Mouse (Mus musculus) cerebellum, postnatal 4 days (tissue): ENCODE measurements around the gene Cyren.

ENCODE experiments used
- DNase-seq, 2 experiments: peaks; one replicate each; pipeline ENCODE4 v3.0.0; 2022; ENCODE audit warnings: low spot score in 2 of 2, mixed read lengths in 1 of 2

Gene Cyren

DNA sequence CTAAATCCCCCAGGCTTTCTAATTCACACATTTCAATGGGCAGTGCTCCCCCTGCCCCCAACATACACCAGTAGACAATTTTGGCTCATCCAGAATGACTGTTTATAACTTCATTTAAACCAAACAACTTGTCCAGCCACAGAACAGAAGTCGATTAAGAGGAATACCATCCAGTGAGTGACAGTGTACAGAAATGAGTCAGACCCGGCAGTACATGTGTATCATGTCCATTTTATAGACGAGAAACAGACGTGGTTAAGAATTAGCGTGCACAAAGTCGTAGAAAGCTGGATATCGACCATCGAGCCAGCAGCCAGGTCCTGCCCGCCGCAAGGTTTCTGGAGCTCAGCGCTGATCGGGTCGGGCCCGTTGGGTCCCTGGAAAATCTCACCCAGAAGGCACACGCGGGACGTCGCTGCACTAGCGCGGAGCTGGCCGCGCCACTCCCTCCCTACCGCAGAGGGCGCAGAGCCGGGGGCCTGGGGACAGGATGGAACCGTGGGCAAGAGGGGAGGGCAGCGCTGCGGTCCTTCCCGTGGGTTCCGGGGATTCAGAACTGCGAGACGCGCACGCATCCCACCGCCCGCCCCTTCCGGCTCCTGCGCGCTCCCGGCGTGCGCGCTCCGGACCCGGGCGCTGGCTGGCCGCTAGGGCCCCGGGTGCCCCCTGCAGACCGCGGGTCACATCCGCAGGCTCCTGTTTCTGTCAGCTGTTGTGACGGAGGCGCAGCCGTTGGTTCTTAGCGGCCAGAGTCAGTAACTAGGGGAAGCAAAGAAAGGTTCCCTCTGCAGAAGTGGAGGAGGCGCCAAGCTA lies at the start of gene Cyren:
Cyren (minus strand) TSS at position 552 of the 813 bp plus-strand sequence.
- peak; percentile 83 to 94 for DNase-seq

DNA sequence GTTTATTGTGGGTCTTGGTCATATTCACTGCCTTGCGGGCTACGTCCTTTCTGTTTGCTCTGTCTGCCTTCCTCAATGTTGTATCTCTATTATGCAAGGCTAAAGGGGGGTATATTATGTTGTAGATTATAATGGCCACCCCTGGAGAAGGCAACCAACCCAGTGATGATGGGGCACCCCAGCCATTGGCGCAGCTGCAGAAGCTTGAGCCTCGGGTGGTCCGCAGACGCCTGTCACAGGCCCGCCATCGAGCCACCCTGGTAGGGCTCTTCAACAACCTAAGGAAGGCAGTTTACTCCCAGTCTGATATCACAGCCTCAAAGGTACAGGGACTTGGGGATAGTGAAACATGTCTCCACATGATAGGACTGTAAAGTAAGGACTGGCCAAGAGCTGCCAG lies 49.7 kb upstream of the Cyren start:
- DNase-seq = no peak

DNA sequence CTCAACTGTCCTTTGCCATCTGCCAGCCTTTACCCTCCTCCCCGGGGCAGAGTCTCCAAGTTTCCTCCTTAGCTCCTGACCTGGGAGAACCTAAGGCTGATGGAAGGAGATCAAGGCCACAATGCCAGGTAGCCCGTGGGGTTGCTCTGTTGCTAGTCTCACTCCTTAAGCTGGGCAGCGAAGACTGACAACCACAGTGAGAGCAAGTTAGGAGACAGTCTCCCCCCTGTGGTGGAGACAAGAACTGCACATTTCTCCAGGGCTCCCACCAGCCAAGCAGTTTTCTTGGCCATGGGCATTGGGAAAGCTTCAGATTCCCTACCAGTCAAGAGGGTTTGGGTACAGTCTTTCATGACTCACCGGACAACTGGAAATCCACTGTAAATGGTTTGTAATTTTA lies 49.3 kb upstream of the Cyren start:
- peak; percentile 49 to 71 for DNase-seq

DNA sequence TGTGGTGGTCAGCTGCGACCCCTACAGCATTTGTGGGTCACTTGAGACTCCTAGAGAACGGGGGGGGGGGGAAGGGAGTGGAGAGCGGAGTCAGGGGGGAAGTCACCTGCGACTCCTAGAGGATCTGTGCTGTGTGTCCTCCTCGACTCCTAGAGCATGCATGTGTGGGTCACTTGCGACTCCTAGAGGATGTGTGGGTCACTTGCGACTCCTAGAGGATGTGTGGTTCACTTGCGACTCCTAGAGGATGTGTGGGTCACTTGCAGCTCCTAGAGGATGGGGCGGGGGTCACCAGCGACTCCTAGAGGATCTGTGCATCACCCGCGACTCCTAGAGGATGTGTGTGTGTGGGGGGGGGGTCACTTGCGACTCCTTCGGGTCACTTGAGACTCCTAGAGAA lies 44.1 kb upstream of the Cyren start:
- DNase-seq = peak in 1 of 2 experiments; percentile 24

DNA sequence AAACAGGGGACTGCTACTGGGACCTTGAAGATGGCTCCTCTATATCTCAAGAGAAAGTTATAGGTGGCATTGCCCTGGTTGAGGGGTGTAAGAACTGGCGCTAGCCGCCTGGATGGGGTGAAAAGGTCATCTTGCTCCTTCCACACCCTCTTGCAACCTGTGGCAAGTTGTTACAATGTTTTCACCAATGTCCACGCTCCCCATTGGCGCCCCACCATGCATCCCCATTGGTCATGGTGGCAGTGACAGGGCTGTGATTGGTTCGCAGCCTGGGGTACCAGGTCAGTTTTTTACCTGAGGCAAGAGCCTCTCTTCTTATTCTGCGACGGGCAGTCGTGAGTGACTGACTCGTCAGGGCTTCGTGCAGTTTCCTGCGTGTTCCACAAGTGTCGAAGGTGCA lies 42.8 kb upstream of the Cyren start:
- no peak for DNase-seq

DNA sequence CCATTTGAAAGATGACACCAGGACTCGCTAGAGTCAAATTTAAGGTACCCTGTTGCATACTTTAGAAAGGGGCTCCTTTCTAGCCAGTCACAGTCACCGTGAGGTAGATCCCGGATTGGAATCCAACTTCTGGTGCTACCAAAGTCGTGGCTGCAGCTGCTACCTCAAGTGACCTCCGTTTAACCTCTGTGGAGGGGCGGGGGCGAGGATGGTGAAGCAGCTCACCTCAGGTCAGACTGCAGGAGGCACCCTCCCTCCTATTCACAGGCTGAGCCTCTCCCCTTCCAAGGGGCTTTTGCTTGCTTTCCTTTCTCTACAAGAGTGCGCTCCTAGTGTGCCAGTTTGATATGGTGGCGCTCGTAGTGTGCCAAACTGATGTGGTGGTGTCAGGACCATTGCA lies 42.1 kb upstream of the Cyren start, which contains the start of gene Stra8:
Stra8 (plus strand) TSS at position 208 of the 400 bp plus-strand sequence.
- no peak for DNase-seq

DNA sequence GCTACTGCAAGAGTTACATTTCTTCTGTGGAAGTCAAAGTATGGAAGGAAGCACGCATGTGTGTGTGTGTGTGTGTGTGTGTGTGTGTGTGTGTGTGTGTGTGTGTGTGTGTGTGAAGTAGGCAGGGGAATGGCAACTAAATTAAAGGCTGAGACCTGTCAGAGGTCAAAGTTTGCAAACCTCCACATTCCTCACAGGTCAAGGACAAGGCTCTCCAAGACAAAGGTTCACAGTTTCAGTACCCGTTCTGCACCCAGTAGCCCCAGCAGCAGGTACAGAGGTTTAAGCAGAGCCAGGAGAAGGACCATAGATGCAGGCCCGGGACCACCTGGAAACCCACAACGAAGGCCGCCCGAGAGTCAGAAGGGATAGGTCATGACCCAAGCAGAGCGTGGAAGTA lies 41.3 kb upstream of the Cyren start:
- no peak for DNase-seq

DNA sequence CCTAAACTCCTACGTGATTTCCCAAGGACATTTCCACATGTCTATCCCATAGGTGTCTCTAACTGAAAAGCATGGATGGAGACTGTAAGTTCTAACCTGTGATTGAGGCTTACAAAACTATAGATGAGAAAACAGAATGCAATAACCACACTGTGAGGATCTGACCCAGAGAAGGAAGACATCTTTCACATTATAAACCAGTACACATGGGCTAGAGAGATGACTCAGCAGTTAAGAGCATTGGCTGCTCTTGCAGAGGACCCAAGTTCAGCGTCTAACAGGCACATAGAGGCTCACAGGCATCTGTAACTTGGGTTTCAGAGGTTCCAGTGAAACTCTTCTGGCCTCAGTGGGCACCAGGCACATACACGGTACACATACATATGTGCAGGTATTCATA lies 36.6 kb upstream of the Cyren start:
- DNase-seq = no peak

DNA sequence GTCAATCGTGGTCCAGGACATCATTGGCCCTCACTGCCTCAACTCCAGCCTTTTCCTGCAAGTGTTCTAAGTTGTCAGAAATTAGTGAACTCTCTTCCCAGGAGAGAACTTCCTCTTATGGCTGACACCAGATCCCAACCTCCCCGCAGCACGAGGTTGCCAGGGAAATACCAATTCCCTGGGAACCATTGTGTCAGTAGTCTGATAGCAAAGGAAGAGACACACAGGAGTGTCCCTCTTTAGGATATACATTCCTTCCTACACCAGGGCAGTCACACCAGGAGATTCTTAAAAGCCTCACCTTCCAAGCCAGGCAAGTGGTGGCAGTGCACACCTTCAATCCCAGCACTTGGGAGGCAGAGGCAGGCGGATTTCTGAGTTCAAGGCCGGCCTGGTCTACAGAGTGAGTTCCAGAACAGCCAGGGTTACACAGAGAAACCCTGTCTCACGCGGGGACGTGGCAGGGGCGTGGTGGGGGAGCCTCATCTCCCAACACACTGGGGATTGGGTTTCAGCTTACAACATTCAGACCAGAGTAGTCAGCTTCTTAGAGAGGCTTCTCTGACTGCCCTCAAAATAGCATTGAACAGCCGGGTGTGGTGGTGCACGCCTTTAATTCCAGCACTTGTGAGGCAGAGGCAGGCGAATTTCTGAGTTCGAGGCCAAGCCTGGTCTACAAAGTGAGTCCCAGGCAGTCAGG lies 35.6 kb upstream of the Cyren start:
- no peak for DNase-seq

DNA sequence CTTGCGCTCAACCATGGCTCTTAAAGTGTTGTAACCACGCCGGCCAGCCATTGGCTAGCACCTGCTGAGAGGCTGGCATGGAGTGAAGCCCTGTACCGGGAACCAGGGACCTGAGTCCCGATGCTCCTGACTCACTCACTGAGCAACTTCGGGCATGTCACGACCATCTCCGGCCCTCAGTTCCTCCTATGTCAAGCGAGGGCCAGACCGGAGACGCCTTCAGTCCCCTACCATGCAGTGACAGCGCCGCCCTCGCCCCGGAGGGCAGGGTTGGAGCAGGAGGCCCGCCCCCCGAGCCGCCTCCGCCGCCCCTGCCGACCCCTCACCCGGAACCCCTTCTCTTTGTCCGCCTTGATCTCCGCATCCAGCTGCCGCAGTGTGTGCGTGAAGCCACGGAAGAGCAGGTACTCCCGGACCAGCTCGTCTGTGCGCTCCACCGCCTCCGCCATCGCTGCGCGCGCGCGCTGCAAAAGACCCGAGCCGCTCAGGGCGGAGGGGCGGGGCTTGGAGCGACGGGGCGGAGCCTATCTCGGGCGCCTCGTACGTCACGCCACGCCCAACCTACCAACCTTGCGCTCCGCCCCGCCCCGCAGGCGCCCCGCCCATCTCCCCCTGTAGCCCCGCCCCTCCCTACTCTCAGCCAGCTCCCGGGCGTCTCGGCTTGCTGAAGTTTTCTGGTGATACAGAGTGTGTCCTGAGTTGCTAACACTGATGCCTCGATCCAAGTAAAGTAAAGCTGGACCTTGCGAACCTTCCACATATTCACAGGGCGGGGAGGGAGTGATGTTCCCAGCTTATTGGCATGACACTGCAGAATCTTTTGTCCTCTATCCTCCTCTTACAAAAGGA lies 32.7 kb upstream of the Cyren start, which contains the start of gene Wdr91:
Wdr91 (minus strand) TSS at position 506 of the 849 bp plus-strand sequence.
- peak; percentile 91 to 96 for DNase-seq

DNA sequence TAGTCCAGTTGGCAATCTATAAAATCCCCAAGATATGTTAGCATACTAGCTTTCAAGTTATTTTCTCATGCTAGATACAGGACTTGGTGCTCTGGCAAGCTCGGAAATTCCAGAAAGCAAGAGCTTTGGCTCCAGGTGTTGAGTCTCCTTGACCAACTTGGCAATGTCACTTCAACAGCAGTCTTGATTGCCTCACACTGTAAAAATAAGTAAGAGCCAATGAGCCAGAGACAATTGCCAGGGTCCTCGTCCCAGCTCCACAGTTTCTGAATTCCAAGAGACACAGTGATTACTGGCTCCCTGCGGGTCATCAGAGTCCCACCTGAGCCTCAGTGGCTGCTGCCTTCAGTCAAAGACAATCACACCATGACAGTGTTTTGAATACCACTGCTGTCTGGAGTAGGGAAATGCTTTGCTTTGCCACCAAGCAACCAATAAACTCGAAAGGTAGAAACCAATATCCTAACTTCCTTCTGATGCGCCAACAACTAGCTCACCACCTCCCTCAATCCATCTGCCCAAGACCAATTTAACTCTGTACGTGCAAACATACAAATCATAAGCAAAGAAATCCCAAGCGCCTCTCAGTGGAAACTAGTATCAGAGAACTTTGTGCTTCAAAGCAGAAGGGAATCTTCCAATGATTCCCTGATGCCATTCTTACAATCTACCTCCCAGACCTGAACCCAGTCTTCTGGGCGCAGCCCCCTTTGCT lies 31.9 kb upstream of the Cyren start:
- DNase-seq = no peak

DNA sequence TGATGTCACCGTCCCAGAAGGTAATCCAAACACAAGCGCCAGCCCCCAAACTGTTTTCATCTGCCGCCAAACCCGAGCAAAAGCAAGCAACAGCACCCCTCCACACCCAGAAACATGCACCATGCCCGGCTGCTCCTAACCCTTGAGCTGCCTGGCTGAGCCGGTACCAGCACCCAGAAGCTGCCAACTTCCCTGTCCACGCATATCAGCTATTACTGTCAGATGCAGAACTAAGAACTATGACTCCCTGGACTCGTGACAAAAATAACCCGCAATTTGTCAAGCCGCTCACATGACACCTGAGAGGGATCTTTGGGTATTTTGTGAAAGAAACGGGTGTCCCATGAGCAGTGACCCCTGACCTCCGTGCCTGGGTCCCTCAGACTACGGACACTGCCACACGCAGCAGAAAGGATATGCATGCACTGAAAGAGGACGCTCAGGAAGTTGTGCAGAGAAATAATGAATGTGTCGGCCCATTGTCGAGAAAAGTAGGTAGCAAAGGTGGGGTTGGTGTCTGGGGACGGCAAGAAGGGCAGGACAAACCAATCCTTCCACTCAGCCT lies 29.9 kb upstream of the Cyren start:
- DNase-seq = no peak

DNA sequence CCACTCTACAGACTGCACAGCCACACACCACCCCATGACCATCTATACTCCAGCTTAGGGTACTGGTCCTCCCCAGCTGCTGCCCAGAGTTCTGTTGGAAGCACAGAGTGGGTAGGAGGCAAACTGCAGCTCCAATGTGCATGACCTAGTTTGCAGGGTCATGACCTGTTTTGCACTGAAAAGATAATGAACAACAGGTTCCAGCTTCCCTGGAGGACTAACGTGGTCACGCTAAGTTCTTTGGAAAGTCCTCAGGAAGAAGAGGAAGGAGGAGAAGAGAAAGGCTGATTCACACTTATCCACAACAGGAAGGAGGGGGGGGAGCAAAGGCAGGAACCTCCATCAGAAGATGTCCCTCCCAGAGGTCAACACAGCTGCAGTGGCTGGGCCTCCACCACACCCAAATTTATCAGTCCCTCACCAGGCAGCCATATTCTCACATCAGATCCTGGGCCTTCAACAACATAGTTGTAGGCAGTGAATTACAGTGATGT lies 29.3 kb upstream of the Cyren start:
- DNase-seq = no peak

DNA sequence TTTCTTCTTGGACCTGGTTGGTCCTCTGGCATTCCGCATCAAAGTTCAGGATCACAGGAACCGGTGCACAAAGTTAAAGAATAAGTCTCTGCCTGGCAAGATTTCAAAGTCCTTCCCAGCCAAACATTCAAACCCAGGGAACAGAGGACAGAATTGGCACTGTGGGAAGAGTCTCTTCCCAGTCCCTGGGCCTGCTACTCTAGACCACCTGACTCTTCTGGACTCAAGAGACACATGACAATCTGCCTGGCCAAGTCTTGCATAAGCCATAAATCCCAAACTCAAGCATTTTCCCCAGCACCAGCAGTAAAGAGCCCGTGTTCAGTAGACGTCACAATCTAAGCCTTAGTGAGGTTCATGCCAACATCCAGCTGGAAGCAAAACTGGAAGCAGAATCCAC lies 28.8 kb upstream of the Cyren start:
- DNase-seq = no peak

DNA sequence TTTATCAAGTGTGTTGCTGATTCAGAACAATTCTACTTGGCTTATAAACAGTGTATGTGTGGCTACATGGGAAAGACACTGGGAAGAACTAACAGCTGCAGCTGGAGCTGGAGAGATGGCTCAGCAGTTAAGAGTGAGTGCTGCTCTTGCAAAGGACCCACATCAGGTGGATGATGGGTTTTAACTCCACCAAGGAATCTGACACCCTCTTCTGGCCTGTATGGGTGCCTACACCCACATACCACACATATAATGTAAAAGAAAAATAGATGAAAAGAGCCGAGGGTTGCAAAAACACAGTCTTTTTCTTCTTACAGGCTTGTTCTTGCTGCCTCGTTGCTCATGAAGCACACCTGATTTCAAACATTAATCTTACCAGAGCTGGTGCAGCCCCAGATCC lies 28.3 kb upstream of the Cyren start:
- no peak for DNase-seq

DNA sequence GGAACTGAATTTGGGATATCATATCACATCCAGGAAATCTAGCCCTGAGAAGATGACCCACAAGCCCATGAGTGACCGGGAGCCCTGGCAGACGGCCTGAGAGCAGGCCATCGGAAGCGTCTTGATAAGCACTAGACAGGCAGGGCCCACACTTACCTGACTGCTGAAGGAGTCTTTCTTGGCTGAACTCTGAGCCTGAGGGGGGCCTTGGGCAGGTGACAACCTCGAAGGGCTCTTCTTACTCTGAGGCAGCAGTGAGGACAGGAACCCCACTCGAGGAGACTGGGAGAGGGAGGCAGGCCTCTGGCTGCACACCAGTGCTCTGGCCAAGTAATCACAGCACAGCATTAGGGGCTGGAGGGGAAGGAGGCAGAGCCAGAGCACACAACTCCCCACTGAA lies 26.5 kb upstream of the Cyren start:
- no peak for DNase-seq

DNA sequence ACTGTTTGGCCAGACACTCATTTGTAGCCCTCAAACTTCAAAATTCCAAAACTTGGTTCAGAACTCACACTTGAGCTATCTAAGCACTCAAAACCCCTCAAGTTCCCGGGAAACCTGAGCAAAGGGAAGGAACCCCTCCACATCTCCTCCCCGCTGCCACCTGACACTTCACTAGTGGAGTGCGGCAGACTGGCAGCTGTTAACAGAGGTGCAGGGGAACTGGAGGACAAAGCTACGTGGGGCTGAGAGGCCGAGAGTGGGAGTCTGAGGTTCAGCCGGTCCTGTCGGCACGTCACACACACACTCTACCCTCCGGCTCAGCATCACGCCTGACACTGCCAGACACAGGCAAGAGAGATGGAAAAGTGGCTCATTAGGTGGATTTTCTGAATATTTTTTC lies 26.0 kb upstream of the Cyren start:
- no peak for DNase-seq

DNA sequence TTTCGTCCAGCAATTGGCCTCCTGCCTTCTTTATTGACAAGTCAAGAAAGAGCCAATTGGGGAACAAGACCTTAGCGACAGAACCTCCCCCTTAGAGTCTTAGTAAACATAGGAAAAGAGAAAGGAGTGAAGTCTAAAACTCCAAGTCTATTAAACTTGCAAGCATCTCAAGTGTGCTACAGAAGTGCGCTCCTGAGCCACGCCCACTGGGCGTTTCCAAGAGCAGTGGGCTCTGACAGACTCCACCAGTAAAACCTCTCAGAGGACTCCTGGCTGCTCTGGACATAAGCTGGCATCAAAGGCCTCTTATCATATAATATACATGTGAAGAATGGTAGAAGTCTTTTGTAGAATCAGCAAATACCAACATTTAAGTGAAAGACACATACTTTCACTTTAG lies 25.6 kb upstream of the Cyren start:
- no peak for DNase-seq

DNA sequence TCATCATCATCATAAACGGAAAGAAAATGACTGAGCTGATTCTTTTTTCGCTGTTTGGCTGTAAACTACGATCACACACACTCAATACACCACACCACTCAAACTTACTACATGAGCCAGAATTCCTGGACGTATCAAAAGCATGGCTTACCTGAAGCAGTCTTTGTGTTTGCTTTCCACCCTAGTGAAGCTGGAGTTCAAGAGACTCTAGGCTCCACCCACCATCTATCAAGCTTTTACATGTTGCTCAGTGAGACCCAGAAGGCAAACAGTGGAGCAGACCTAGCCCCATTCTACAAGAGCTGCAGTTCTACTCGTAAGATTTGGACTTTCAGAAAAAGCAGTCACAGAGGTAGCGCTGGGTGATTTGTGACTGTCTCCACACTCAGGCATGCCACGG lies 24.7 kb upstream of the Cyren start:
- DNase-seq = no peak

DNA sequence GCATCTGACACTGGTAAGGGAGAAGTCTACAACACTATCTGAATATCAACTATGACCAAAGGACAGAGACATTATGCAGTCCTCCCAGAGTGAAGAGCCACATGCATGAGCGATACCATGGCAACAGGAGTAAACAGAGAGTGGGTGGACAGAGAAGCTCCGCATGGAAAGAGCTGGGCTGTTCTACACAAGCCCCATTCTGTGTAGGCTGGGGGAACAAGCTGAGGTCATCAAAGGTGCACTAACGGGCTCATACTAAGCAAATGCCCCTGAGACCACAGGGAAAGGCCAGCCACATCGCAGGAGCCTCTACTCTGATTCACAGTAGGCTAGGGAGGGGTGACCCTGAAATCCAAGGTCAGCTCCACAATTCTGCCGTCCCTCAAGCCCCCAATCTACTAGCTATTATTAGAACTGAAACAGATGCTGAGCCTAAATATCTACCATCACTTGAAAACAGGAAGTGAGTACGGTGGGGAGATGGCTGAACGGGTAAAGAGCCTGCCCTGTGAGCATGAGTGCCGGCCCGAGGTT lies 24.1 kb upstream of the Cyren start:
- DNase-seq = no peak

DNA sequence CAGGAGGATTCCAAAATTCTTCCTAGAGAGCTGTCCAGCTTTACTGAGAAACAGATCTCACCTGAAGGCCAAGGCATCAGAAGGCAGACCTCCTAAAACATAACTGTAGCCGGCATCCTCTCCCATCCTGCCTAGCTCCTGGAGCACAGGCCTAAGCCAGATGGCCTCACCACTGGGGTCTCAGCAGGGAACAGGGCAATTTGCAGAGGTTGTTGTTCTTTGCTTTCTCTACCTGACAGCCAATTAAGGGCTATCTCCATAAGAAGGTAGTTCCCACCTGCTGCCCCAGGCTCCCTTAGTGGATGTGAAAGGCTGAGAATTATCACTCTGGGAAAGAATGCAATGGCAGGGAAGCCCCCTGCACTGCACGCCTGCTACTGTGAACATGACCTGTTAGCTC lies 23.1 kb upstream of the Cyren start:
- DNase-seq = no peak
